Mouse (Mus musculus): Measurements from ENCODE around the gene Ginm1. TPM values are rescaled to one million over a fixed set of nuclear protein-coding genes. Genes with fewer than 3 reads are reported as not detected.

The Ginm1 gene
- polyA plus RNA-seq (2014; fragmentation: Nextera tagmentation; extraction: Ambion mirVana): 65.8 and 69.5 TPM in 2 replicates

DNA sequence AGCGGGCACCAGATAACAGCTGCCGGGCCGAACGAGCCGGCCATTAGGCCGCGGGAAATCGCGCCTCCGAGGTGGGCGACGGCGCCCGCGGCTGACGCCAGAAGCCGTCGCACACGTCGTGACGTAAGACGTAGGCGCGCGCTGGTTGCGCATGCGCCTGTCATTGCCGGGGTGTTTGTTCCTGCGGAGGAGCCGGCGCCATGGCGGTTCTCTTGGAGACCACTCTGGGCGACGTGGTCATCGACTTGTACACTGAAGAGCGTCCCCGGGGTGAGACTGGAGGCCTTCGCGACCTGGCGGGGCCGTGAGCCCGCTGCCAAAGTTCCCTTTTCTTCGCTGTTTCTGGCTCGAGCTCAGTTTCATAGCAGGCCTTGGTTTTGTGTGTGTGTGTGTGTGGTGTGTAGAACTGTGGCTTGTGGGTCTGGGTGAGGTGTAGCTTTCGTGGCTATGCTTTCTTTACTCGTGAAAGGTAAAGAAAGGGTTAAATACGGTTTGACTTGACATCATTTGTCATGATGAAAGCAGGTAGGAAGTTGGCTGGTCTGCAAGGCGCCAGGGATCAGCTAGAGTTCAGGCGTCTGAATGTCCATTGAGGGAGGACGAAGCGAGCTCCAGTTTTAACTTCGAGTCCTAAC lies at the start of gene Ginm1, which contains the start of gene Ppil4:
Gene Ginm1, minus strand, starts transcription at position 74 of the 635 bp plus-strand sequence.
Gene Ppil4, plus strand, starts transcription at position 141 of the 635 bp plus-strand sequence.
- under 1% methylated on average over 52 of the region's 52 CpGs for WGBS
- ATAC-seq (replicated peaks; ENCODE audit: low FRiP score, low TSS enrichment, low read depth) (peak; percentile 91), DNase-seq (ENCODE audit: low spot score) (peak; percentile 91)
- peak within 1 kb of the TSS; percentile 94 for H3K9ac ChIP-seq (ENCODE audit: low read length)
- peak within 1 kb of the TSS; percentile 62; the same call in 1 of the 2 replicates for H3K27ac ChIP-seq (ENCODE audit: low read depth)
- no peaks in the 10 kb centered on the region for H3K27me3 ChIP-seq (replicated peaks; ENCODE audit: control insufficient read depth, insufficient read depth, low read length)
- H3K9me3 ChIP-seq (ENCODE audit: control insufficient read depth, low read length): no peaks in the 10 kb centered on the region
- H3K4me2 ChIP-seq (ENCODE audit: low read length): peak within 1 kb of the TSS; percentile 95
- peaks cover 11% of the 10 kb centered on the region for H3K4me1 ChIP-seq (replicated peaks; ENCODE audit: control insufficient read depth, insufficient read depth, low read length)
- peaks cover 35% of the 10 kb centered on the region for H3K36me3 ChIP-seq (ENCODE audit: control insufficient read depth, insufficient read depth, low read length)
- H3K4me3 ChIP-seq (ENCODE audit: low read depth, low read length): peak within 1 kb of the TSS; percentile 100

DNA sequence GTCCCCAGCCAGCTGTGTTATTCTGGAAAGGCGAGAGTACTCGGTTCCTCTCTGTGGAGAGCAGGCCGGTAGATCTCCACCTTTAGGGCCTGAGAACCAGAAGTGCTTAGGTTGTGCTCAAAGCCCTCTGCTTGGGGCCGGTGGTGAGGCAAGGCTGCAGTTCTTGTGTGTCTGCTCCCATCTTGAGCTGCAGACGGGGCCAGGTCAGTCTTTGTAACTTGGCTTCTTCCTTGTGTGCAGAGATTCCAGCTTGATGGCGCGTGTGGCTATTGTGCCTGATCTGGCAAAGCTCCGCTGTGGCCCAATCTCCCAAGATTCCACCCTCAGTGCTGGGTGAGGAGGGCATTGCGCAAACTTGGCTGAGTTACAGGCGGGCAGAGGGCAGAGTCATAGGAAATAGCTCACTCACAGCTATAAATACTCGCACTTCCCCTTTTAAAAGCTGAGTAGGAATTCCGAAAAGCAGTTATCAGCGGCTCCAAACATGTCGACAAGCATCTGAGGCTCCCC lies 49.0 kb upstream of the Ginm1 start:
- no peaks in the 10 kb centered on the region for H3K9me3 ChIP-seq (ENCODE audit: control insufficient read depth, low read length)
- H3K27ac ChIP-seq (ENCODE audit: low read depth): no peak overlapping the region
- H3K9ac ChIP-seq (ENCODE audit: low read length): no peak overlapping the region
- WGBS: 60% methylated on average over 14 of the region's 14 CpGs
- no peak for DNase-seq (ENCODE audit: low spot score)
- H3K27me3 ChIP-seq (replicated peaks; ENCODE audit: control insufficient read depth, insufficient read depth, low read length): no peaks in the 10 kb centered on the region
- H3K4me1 ChIP-seq (replicated peaks; ENCODE audit: control insufficient read depth, insufficient read depth, low read length): no peaks in the 10 kb centered on the region
- no peak overlapping the region for H3K4me2 ChIP-seq (ENCODE audit: low read length)
- H3K36me3 ChIP-seq (ENCODE audit: control insufficient read depth, insufficient read depth, low read length): no peaks in the 10 kb centered on the region
- ATAC-seq (replicated peaks; ENCODE audit: low FRiP score, low TSS enrichment, low read depth): no peak
- H3K4me3 ChIP-seq (ENCODE audit: low read depth, low read length): no peak overlapping the region

DNA sequence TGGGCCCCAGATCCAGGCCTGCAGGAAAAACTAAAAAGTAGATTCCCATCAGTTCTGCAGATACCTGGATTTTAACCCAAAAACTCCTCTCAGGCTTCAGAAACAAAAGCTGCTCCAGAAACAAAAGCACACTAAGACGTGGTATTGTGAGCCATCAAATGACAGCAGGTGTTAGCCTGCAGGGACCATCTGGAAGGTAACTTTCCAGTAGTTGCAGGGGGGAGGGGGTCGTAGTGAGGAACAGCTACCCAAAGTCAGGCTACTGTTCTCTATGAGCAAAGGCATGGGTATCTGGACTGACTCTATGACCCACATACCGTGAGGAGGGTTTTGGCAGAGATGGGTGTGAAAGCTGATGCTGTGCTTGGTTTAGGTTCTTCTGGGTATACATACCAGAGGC lies 48.2 kb upstream of the Ginm1 start:
- no peak overlapping the region for H3K4me2 ChIP-seq (ENCODE audit: low read length)
- no peaks in the 10 kb centered on the region for H3K4me1 ChIP-seq (replicated peaks; ENCODE audit: control insufficient read depth, insufficient read depth, low read length)
- WGBS: 67% methylated on average over 3 of the region's 3 CpGs
- no peak overlapping the region for H3K27ac ChIP-seq (ENCODE audit: low read depth)
- H3K36me3 ChIP-seq (ENCODE audit: control insufficient read depth, insufficient read depth, low read length): no peaks in the 10 kb centered on the region
- DNase-seq (ENCODE audit: low spot score) (no peak), ATAC-seq (replicated peaks; ENCODE audit: low FRiP score, low TSS enrichment, low read depth) (no peak)
- no peak overlapping the region for H3K4me3 ChIP-seq (ENCODE audit: low read depth, low read length)
- H3K9me3 ChIP-seq (ENCODE audit: control insufficient read depth, low read length): no peaks in the 10 kb centered on the region
- H3K9ac ChIP-seq (ENCODE audit: low read length): no peak overlapping the region
- no peaks in the 10 kb centered on the region for H3K27me3 ChIP-seq (replicated peaks; ENCODE audit: control insufficient read depth, insufficient read depth, low read length)

DNA sequence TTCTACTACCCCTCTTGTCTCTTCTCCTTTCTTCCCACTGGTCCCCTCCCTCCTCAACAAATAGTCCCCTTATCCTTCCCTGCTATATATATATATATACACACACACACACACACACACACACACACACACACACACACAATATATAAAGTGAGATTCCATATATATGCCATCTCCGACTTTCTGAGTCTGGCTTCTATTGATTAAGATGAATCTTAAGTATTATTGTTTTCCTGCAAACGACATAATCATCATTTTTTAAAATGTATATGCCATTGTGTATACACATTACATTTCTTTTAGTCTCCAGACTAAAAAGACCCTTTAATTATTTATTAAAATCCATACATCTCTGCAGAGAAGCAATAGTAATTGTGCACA lies 47.7 kb upstream of the Ginm1 start:
- DNase-seq (ENCODE audit: low spot score) (no peak), ATAC-seq (replicated peaks; ENCODE audit: low FRiP score, low TSS enrichment, low read depth) (no peak)
- H3K27me3 ChIP-seq (replicated peaks; ENCODE audit: control insufficient read depth, insufficient read depth, low read length): no peaks in the 10 kb centered on the region
- 80% methylated on average over 2 of the region's 2 CpGs for WGBS
- H3K4me2 ChIP-seq (ENCODE audit: low read length): no peak overlapping the region
- H3K27ac ChIP-seq (ENCODE audit: low read depth): no peak overlapping the region
- H3K4me3 ChIP-seq (ENCODE audit: low read depth, low read length): no peak overlapping the region
- H3K9me3 ChIP-seq (ENCODE audit: control insufficient read depth, low read length): no peaks in the 10 kb centered on the region
- no peak overlapping the region for H3K9ac ChIP-seq (ENCODE audit: low read length)
- H3K4me1 ChIP-seq (replicated peaks; ENCODE audit: control insufficient read depth, insufficient read depth, low read length): no peaks in the 10 kb centered on the region
- H3K36me3 ChIP-seq (ENCODE audit: control insufficient read depth, insufficient read depth, low read length): no peaks in the 10 kb centered on the region

DNA sequence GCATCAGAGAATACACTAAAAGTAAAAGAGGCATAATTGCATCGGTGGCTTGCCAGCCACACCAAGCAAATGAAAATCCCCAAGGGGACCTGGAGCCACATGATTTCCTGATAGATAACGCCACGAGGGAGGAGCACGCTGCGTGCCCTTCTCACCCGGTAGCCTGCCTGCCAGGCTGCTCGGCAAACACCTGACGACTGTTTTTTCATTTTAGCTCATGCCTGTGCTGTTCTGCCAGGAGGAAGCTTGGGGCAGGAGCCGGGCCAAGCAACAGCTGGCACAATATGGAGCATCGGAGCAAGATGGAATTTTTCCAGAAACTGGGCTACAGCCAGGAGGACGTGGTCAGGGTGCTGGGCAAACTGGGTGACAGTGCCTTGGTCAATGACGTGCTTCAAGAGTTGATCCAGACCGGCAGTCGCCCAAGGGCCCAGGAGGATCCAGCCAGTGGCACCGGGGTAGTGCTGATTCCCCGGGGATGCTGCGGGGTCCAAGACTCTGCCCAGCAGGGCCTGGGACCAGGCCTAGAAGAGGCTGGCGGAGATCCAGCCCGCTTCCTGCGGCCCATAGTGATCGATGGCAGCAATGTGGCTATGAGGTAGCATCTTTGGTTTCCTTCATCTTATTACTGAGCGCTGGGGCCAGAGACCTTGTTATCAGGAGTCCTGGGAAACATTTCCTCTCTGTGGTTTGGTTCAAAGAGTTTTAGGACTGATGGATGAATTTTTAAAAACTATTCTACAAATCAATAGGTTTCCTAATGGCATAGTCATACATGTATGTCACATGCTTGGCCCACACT lies 47.1 kb upstream of the Ginm1 start:
- Histone ChIP-seq H3K36me3 (ENCODE audit: control insufficient read depth, insufficient read depth, low read length) (no peaks in the 10 kb centered on the region), H3K9me3 (ENCODE audit: control insufficient read depth, low read length) (no peaks in the 10 kb centered on the region), H3K27me3 (replicated peaks; ENCODE audit: control insufficient read depth, insufficient read depth, low read length) (no peaks in the 10 kb centered on the region), H3K4me3 (ENCODE audit: low read depth, low read length) (no peak overlapping the region), H3K9ac (ENCODE audit: low read length) (no peak overlapping the region), H3K27ac (ENCODE audit: low read depth) (no peak overlapping the region), H3K4me2 (ENCODE audit: low read length) (no peak overlapping the region), H3K4me1 (replicated peaks; ENCODE audit: control insufficient read depth, insufficient read depth, low read length) (no peaks in the 10 kb centered on the region)
- DNase-seq (ENCODE audit: low spot score) (no peak), ATAC-seq (replicated peaks; ENCODE audit: low FRiP score, low TSS enrichment, low read depth) (no peak)
- 88% methylated on average over 22 of the region's 22 CpGs for WGBS

DNA sequence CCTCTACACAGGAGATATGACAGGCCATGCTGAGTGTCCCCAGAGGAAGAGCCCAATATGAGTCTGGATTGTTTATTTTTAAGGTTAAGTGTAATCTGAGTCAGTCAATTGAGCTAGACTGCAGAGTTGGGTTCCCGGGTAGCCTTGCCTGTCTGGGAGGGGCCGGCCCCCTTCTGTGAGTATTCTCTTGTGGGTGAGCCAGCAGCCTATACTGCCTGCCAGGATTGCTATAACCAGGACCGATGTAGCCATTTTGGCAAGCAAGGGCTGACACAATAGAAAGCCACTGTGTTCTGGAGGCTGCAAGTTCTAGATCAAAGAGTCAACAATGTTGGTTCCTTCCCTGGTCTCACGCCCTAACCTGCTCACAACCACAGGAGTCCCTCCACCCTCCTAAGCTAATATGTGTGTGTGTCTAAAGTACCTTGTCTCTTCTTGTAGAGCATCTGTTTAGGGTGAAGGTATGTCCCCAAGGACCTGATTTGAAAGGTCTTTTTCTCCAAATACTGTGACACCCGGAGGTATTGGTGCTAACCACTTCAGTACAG lies 46.3 kb upstream of the Ginm1 start:
- ATAC-seq (replicated peaks; ENCODE audit: low FRiP score, low TSS enrichment, low read depth): no peak

DNA sequence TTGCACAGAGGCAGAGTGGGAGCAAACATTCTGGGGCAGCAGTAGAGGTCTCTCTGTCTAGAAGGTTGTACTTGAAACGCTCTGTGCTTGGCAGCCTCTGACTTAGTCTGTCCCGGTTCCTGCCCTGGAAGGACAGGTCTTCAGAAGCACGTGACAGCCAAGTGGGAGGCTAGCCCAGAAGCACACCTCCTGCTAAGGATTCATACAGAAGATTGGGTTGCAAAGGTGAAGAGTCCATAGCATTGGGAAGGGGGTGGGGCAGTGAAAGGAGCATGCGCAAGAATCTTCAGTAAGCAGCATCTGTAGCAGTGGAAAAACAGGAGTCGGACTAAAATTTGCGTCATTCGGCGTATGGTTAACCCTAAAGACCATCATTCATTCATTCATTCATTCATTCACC lies 45.4 kb upstream of the Ginm1 start:
- Histone ChIP-seq H3K4me2 (ENCODE audit: low read length) (no peak overlapping the region), H3K36me3 (ENCODE audit: control insufficient read depth, insufficient read depth, low read length) (no peaks in the 10 kb centered on the region), H3K9me3 (ENCODE audit: control insufficient read depth, low read length) (no peaks in the 10 kb centered on the region), H3K4me3 (ENCODE audit: low read depth, low read length) (no peak overlapping the region), H3K27me3 (replicated peaks; ENCODE audit: control insufficient read depth, insufficient read depth, low read length) (no peaks in the 10 kb centered on the region), H3K4me1 (replicated peaks; ENCODE audit: control insufficient read depth, insufficient read depth, low read length) (no peaks in the 10 kb centered on the region), H3K27ac (ENCODE audit: low read depth) (no peak overlapping the region), H3K9ac (ENCODE audit: low read length) (no peak overlapping the region)
- WGBS: 90% methylated on average over 8 of the region's 8 CpGs
- DNase-seq (ENCODE audit: low spot score) (no peak), ATAC-seq (replicated peaks; ENCODE audit: low FRiP score, low TSS enrichment, low read depth) (no peak)

More for the DNA sequence above, 46.3 kb upstream of the Ginm1 start:
- no peaks in the 10 kb centered on the region for H3K27me3 ChIP-seq (replicated peaks; ENCODE audit: control insufficient read depth, insufficient read depth, low read length)
- no peak overlapping the region for H3K27ac ChIP-seq (ENCODE audit: low read depth)
- H3K9me3 ChIP-seq (ENCODE audit: control insufficient read depth, low read length): no peaks in the 10 kb centered on the region
- WGBS: 77% methylated on average over 5 of the region's 5 CpGs
- H3K36me3 ChIP-seq (ENCODE audit: control insufficient read depth, insufficient read depth, low read length): no peaks in the 10 kb centered on the region
- no peak for DNase-seq (ENCODE audit: low spot score)
- H3K4me1 ChIP-seq (replicated peaks; ENCODE audit: control insufficient read depth, insufficient read depth, low read length): no peaks in the 10 kb centered on the region
- no peak overlapping the region for H3K9ac ChIP-seq (ENCODE audit: low read length)
- no peak overlapping the region for H3K4me2 ChIP-seq (ENCODE audit: low read length)
- H3K4me3 ChIP-seq (ENCODE audit: low read depth, low read length): no peak overlapping the region

DNA sequence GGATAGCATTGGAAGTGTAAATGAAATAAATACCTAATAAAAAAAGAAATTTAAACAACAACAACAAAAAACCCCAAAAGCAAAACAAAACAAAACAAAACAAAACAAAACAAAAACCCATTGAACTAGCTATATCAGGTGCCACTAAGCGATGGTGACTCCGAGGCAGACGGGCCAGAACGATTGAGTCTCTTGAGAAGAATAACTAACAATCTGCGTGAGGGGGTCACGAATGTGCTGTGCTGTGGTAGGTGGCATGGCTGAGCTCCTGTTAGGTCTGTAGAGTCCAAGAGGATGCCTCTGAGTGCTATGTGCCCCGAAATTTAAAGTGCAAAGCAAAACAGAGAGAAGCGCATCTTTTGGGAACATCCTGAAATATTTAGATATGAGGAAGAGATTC lies 44.8 kb upstream of the Ginm1 start:
- Histone ChIP-seq H3K4me1 (replicated peaks; ENCODE audit: control insufficient read depth, insufficient read depth, low read length) (no peaks in the 10 kb centered on the region), H3K4me2 (ENCODE audit: low read length) (no peak overlapping the region), H3K27ac (ENCODE audit: low read depth) (no peak overlapping the region), H3K27me3 (replicated peaks; ENCODE audit: control insufficient read depth, insufficient read depth, low read length) (no peaks in the 10 kb centered on the region), H3K36me3 (ENCODE audit: control insufficient read depth, insufficient read depth, low read length) (no peaks in the 10 kb centered on the region), H3K9me3 (ENCODE audit: control insufficient read depth, low read length) (no peaks in the 10 kb centered on the region), H3K9ac (ENCODE audit: low read length) (no peak overlapping the region), H3K4me3 (ENCODE audit: low read depth, low read length) (no peak overlapping the region)
- no peak for DNase-seq (ENCODE audit: low spot score)
- whole genome bisulfite sequencing: 85% methylated on average over 8 of the region's 8 CpGs
- ATAC-seq (replicated peaks; ENCODE audit: low FRiP score, low TSS enrichment, low read depth): no peak
